Mouse (Mus musculus) megakaryocyte, embryonic 14.5 days (primary cell): ENCODE results near the gene Gm28539.

ENCODE experiments used
- FLI1 ChIP-seq: IDR thresholded peaks from 2 replicates; pipeline ENCODE4 v1.6.1; 2012; ENCODE audit warnings: low read length, inconsistent platforms, mixed read lengths
- GATA1 ChIP-seq: IDR thresholded peaks from 3 replicates; pipeline ENCODE4 v1.6.1; 2012; ENCODE audit warnings: mixed read lengths, low read length, inconsistent platforms, borderline replicate concordance

DNA sequence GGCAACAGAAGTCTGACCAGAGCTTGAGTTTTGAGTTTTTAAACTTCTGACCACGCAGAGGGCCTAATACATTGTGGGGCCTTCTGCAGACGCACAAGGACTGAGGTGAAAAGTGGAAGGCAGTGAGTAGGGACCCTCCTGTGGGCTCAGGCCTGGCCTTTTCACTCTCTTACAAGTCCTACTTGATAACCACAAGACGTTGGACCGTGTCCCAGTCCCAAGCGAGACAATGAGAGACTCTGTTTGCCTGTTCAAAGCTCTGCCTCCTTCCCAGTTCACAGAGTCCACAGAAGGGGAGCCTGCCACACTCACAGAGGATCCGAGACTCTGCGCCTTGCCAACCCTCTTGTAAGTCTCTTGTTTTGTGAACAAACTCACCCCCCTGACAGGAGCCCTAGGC is 39.7 kb upstream of the Gm28539 start:
- TF ChIP-seq GATA1 (no peak), FLI1 (no peak)
